Mouse (Mus musculus) limb, embryonic 14.5 days (tissue): ENCODE data around the gene Gsg1. TPM values are rescaled to one million over a fixed set of nuclear protein-coding genes. Genes with fewer than 3 reads are reported as not detected.

Experiments
- ATAC-seq: fragments of 200-750 bp; cut with Nextera tagmentation; 2 replicates; pipeline ENCODE4 v1.8.0; 2017; ENCODE audit warnings: low read depth, moderate number of reproducible peaks, moderate TSS enrichment; ENCODE audit not compliant: low FRiP score
- DNase-seq: peaks from one replicate; pipeline ENCODE4 v3.0.0-alpha.2; 2015; ENCODE audit warnings: low spot score
- H3K27ac ChIP-seq: fragments of 300-500 bp; sonication (generic); replicated peaks from 2 replicates; pipeline ENCODE4 v1.5.1; 2014; ENCODE audit warnings: low read depth, mild to moderate bottlenecking, low read length, moderate library complexity, mixed read lengths
- H3K27me3 ChIP-seq: fragments of 300-500 bp; sonication (generic); 2 replicates; pipeline ENCODE4 v1.6.1; 2014; ENCODE audit warnings: low read length, mixed read lengths; ENCODE audit not compliant: control insufficient read depth, insufficient read depth
- H3K36me3 ChIP-seq: fragments of 300-500 bp; sonication (generic); 2 replicates; pipeline ENCODE4 v1.6.1; 2014; ENCODE audit warnings: mild to moderate bottlenecking, low read length, moderate library complexity, mixed read lengths; ENCODE audit not compliant: control insufficient read depth, insufficient read depth
- H3K4me1 ChIP-seq: fragments of 300-500 bp; sonication (generic); 2 replicates; pipeline ENCODE4 v1.6.1; 2014; ENCODE audit warnings: antibody characterized with exemption, low read length, mixed read lengths; ENCODE audit not compliant: control insufficient read depth, insufficient read depth
- H3K4me2 ChIP-seq: fragments of 300-500 bp; sonication (generic); replicated peaks from 2 replicates; pipeline ENCODE4 v1.6.1; 2014; ENCODE audit warnings: low read depth, mild to moderate bottlenecking, low read length, moderate library complexity; ENCODE audit not compliant: severe bottlenecking
- H3K4me3 ChIP-seq: fragments of 300-500 bp; sonication (generic); replicated peaks from 2 replicates; pipeline ENCODE4 v1.5.1; 2014; ENCODE audit warnings: low read length
- H3K9ac ChIP-seq: fragments of 300-500 bp; sonication (generic); 2 replicates; pipeline ENCODE4 v1.6.1; 2014; ENCODE audit warnings: mild to moderate bottlenecking, low read depth, low read length, moderate library complexity; ENCODE audit not compliant: severe bottlenecking
- H3K9me3 ChIP-seq: fragments of 300-500 bp; sonication (generic); 2 replicates; pipeline ENCODE4 v1.6.1; 2016; ENCODE audit warnings: low read length; ENCODE audit not compliant: control insufficient read depth
- POLR2A ChIP-seq: fragments of 200-500 bp; IDR thresholded peaks from 2 replicates; pipeline ENCODE4 v1.8.0; 2012; ENCODE audit warnings: inconsistent platforms, mild to moderate bottlenecking, moderate library complexity, borderline replicate concordance; ENCODE audit not compliant: insufficient read depth, insufficient read length; ENCODE audit errors: extremely low read depth
- WGBS: fragments of 180-500 bp; shearing (Covaris S2); extraction: QIAGEN DNeasy Blood & Tissue Kit; methylation state at CpG from one replicate; pipeline ENCODE4 v1.1.7; 2014; 5-methylcytosine and 5-hydroxymethylcytosine counted together
- polyA plus RNA-seq, 2 experiments: library from polyadenylated mRNA; depleted of rRNA in 1 of 2; stranded (reverse) in 1 of 2; unstranded in 1 of 2; fragments of >200 nt; fragmentation: Nextera tagmentation in 1 of 2; extraction: Ambion mirVana in 1 of 2; gene quantifications; 2 replicates each; pipeline versions ENCODE4 v1.2.1 to v1.2.3; 2012 to 2014

Gene Gsg1
- polyA plus RNA-seq, 2 experiments = 1.1 to 1.6 TPM

GRCm38 (mm10) chr6:135238211-135238610 is 15.9 kb downstream of the Gsg1 start:
- Histone ChIP-seq H3K9ac (no peak overlapping the region), H3K9me3 (no peaks in the 10 kb centered on the region), H3K36me3 (peaks cover 23% of the 10 kb centered on the region), H3K4me3 (no peak overlapping the region), H3K27me3 (no peaks in the 10 kb centered on the region), H3K4me2 (no peak overlapping the region), H3K4me1 (peaks cover 13% of the 10 kb centered on the region; the same call in 1 of the 2 replicates), H3K27ac (no peak overlapping the region)
- DNase-seq (no peak), ATAC-seq (no peak)
- 51% methylated on average over 4 of the region's 4 CpGs for WGBS
- TF ChIP-seq POLR2A = no peak

GRCm38 (mm10) chr6:135237326-135237725 is 16.8 kb downstream of the Gsg1 start:
- ATAC-seq = no peak
- WGBS = 78% methylated on average over 14 of the region's 14 CpGs

GRCm38 (mm10) chr6:135236576-135236975 is 17.6 kb downstream of the Gsg1 start:
- TF ChIP-seq POLR2A = no peak
- no peak for ATAC-seq
- H3K4me3 ChIP-seq = no peak overlapping the region
- H3K9me3 ChIP-seq = no peaks in the 10 kb centered on the region
- peaks cover 5% of the 10 kb centered on the region; the same call in 1 of the 2 replicates for H3K4me1 ChIP-seq
- no peak overlapping the region for H3K27ac ChIP-seq
- H3K4me2 ChIP-seq = no peak overlapping the region
- H3K9ac ChIP-seq = no peak overlapping the region
- WGBS = 84% methylated on average over 3 of the region's 3 CpGs
- DNase-seq = no peak
- no peaks in the 10 kb centered on the region for H3K27me3 ChIP-seq
- peaks cover 39% of the 10 kb centered on the region for H3K36me3 ChIP-seq

More at GRCm38 (mm10) chr6:135237326-135237725, 16.8 kb downstream of the Gsg1 start:
- no peak overlapping the region for H3K27ac ChIP-seq
- H3K9ac ChIP-seq = no peak overlapping the region
- H3K4me2 ChIP-seq = no peak overlapping the region
- H3K36me3 ChIP-seq = peaks cover 32% of the 10 kb centered on the region
- peaks cover 13% of the 10 kb centered on the region; the same call in 1 of the 2 replicates for H3K4me1 ChIP-seq
- H3K4me3 ChIP-seq = no peak overlapping the region
- no peak for DNase-seq
- H3K9me3 ChIP-seq = no peaks in the 10 kb centered on the region
- H3K27me3 ChIP-seq = no peaks in the 10 kb centered on the region
- TF ChIP-seq POLR2A = no peak

- Histone ChIP-seq H3K9me3 (no peaks in the 10 kb centered on the region), H3K4me3 (no peak overlapping the region), H3K9ac (no peak overlapping the region), H3K27me3 (no peaks in the 10 kb centered on the region), H3K4me2 (no peak overlapping the region), H3K27ac (no peak overlapping the region), H3K36me3 (peaks cover 41% of the 10 kb centered on the region), H3K4me1 (peaks cover 3% of the 10 kb centered on the region; the same call in 1 of the 2 replicates)
- no peak for TF ChIP-seq POLR2A
- ATAC-seq = no peak
- 86% methylated on average over 3 of the region's 3 CpGs for WGBS
- no peak for DNase-seq
These were observed 18.4 kb downstream of the Gsg1 start for GRCm38 (mm10) chr6:135235742-135236141.

- WGBS = 75% methylated on average over 12 of the region's 12 CpGs
- H3K4me2 ChIP-seq = no peak overlapping the region
- H3K36me3 ChIP-seq = peaks cover 54% of the 10 kb centered on the region
- TF ChIP-seq POLR2A = no peak
- H3K4me3 ChIP-seq = no peak overlapping the region
- ATAC-seq (no peak), DNase-seq (no peak)
- no peaks in the 10 kb centered on the region for H3K4me1 ChIP-seq
- H3K9ac ChIP-seq = no peak overlapping the region
- H3K9me3 ChIP-seq = no peaks in the 10 kb centered on the region
- no peaks in the 10 kb centered on the region for H3K27me3 ChIP-seq
- H3K27ac ChIP-seq = no peak overlapping the region
These were observed 21.5 kb downstream of the Gsg1 start for GRCm38 (mm10) chr6:135232443-135233182.
